8 mouse cellular contexts compared by ENCODE assay signal in the genomic region with DNA sequence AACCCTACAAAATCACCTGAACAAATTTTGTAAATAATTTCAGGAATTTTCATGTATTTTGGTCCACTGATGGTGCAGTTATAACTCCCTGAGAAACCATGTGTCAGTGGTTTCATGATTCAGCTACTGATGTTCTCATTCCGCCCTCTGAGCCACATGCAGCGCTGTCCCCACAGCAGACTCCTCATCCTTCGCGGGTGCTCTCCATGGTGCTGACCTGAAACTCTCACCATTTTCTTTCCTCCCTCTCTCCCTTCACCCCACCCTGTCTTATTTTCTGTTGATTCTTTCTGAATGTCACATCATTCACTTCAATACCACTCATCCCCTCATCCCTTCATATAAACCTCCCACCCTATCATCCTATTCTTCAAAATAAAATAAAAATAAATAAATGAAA.
A peak's percentile ranks its signal among the peaks of the same experiment; 100 is the strongest.
DNase-seq lines count a peak whose midpoint lies in the region; ATAC-seq and TF ChIP-seq lines count a peak whose summit lies in the region.

No protein-coding gene starts in this region.

- no peaks in the 10 kb centered on the region for H3K4me1 ChIP-seq in lung, postnatal 0 days (ENCODE audit: insufficient read depth, low read depth, low read length)
- no peaks in the 10 kb centered on the region for H3K4me1 ChIP-seq in lung, adult 2 months (ENCODE audit: control insufficient read depth, insufficient read depth, low read length)

- H3K27ac ChIP-seq in lung, postnatal 0 days (ENCODE audit: low read length) = no peak overlapping the region

- no peaks in the 10 kb centered on the region for H3K27me3 ChIP-seq in lung, postnatal 0 days (replicated peaks; ENCODE audit: insufficient read depth, low read length)

- no peak for TF ChIP-seq POLR2A in lung, adult 2 months (IDR thresholded peaks at IDR 0.05; ENCODE audit: borderline replicate concordance, extremely low read depth, low read depth, low read length)

- TF ChIP-seq CTCF in lung, postnatal 0 days (IDR thresholded peaks at IDR 0.05) = peak; percentile 35
- TF ChIP-seq CTCF in lung, adult 2 months (IDR thresholded peaks at IDR 0.05; ENCODE audit: insufficient read depth, low read length) = no peak

- WGBS in lung, postnatal 0 days = 10% methylated on average over 4 of the region's 4 CpGs
- WGBS in lung, adult 2 months = 11% methylated on average over 4 of the region's 4 CpGs

- TF ChIP-seq EP300 in lung, postnatal 0 days (IDR thresholded peaks at IDR 0.05) = no peak

- H3K9me3 ChIP-seq in lung, postnatal 0 days (ENCODE audit: low read length) = no peaks in the 10 kb centered on the region

- H3K36me3 ChIP-seq in lung, postnatal 0 days (ENCODE audit: insufficient read depth, low read length) = no peaks in the 10 kb centered on the region

- no peak for ATAC-seq in lung, postnatal 0 days
- peak; percentile 60 to 73; a peak in 3 of 4 replicates for ATAC-seq in hematopoietic stem cell, adult 5-6 weeks (replicated peaks in 1 of 2; ENCODE audit: insufficient read depth in 1 of 2, low FRiP score in 2 of 2, low TSS enrichment in 1 of 2, low read depth in 1 of 2, poor library complexity in 2 of 2, severe bottlenecking in 2 of 2)

- no peak overlapping the region for H3K4me3 ChIP-seq in lung, postnatal 0 days (ENCODE audit: low read depth, low read length)
- no peak overlapping the region for H3K4me3 ChIP-seq in lung, adult 2 months (replicated peaks; ENCODE audit: extremely low read depth, low read depth, low read length)

- DNase-seq in lung, postnatal 0 days (ENCODE audit: low spot score) = peak; percentile 20
- DNase-seq in lung, adult 2 months = no peak
- DNase-seq in adipocyte (ENCODE audit: low spot score) = peak; percentile 22
- DNase-seq in mesoderm, embryonic 11.5 days (ENCODE audit: low read depth, low spot score) = peak; percentile 64
- no peak for DNase-seq in B cell, adult 2 months
- DNase-seq in layer of hippocampus, adult 18-20 months (ENCODE audit: low spot score in 2 of 2) = no peak
- DNase-seq in spleen, postnatal 36 days (ENCODE audit: low spot score in 2 of 2) = no peak

- no peak overlapping the region for H3K9ac ChIP-seq in lung, postnatal 0 days (replicated peaks; ENCODE audit: low read depth)

- H3K4me2 ChIP-seq in lung, postnatal 0 days (replicated peaks; ENCODE audit: low read depth, low read length) = no peak overlapping the region

Comparison
In these comparisons a context has a peak if more than half of its experiments do, and no peak if none do; other contexts are left out.
1. DNase-seq: peak in lung, postnatal 0 days (single experiment), adipocyte (single experiment) and mesoderm, embryonic 11.5 days (single experiment); none in lung, adult 2 months (single experiment), B cell, adult 2 months (0 of 2), layer of hippocampus, adult 18-20 months (0 of 2) and spleen, postnatal 36 days (0 of 2).